Mouse (Mus musculus): ENCODE results near the gene Pigr.

Pigr gene

DNA sequence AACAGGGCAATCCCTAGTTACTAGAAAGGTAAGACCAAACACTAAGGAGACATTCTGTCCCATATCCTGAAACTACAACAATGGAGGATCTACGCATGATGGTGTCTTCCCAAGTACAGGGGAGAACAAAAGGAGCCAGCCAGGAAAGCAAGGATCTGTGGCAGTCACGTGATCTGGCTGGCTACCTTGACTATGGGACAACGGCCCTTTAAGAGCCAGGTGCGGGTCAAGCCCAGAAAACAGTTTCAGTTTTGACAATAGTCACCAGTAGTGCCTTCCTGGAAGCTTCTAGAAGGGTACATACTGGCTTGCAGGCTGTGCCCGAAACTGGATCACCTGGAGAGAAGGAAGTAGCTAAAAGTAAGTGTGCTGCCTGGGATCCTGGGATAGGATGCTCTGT, at the start of gene Pigr:
TSS of gene Pigr (plus strand) at position 237 of the 400 bp plus-strand sequence.
- in situ Hi-C loops (cut with MboI; ENCODE audit: low sequenced_read_pairs), result no loop called here

- in situ Hi-C loops (cut with MboI; ENCODE audit: low sequenced_read_pairs), result no loop called here
Observed at GRCm38 (mm10) chr1:130779867-130780266, 46.6 kb upstream of the Pigr start.

DNA sequence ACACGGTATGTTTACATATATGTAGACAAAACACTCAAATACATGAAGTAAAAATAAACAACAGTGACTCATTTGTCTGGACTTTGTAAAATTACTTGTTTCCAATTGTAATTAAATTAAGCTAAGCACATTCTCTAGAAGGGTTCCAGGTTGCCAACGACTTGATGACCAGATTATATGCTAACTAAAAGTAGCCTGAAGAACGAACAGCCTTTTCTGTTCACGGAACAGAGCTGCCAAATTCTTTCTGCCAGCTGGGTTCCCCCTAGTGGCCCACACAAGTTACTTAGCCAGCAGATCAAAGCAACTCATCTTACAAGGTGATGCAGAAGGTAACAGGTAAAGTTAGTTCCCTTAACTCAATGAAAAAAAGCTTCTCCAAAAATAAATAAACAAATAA, 42.4 kb upstream of the Pigr start:
- in situ Hi-C loops (cut with MboI; ENCODE audit: low sequenced_read_pairs), result no loop called here

GRCm38 (mm10) chr1:130787001-130787400, 39.5 kb upstream of the Pigr start:
- in situ Hi-C loops (cut with MboI; ENCODE audit: low sequenced_read_pairs), result no loop called here

- in situ Hi-C loops (cut with MboI; ENCODE audit: low sequenced_read_pairs), result loop anchor here (10.0 kb wide), 2 partner anchors 195 to 265 kb away; no protein-coding TSS in a partner anchor
Observed at GRCm38 (mm10) chr1:130789512-130790451, 36.7 kb upstream of the Pigr start.

DNA sequence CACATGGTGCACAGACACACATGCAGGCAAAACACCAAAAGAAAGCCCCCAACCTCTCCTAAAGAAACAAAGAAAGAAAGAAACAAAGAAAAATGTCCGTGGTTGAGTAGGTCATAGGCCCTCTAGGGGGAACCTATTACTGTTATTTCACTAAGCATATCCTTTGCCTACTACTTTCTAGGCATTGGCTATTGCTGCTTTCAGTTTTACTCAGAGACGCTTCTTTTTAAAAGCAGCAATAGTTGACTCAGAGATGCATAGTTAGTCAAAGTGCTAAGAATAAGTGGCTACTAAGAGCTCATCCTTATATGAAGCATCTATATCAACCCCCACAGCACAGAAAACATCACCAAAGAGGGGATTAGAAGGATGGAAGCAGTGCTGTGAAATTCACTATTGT, 31.2 kb upstream of the Pigr start:
- in situ Hi-C loops (cut with MboI; ENCODE audit: low sequenced_read_pairs), result loop anchor here (10.0 kb wide), 2 partner anchors 189 to 259 kb away; no protein-coding TSS in a partner anchor

DNA sequence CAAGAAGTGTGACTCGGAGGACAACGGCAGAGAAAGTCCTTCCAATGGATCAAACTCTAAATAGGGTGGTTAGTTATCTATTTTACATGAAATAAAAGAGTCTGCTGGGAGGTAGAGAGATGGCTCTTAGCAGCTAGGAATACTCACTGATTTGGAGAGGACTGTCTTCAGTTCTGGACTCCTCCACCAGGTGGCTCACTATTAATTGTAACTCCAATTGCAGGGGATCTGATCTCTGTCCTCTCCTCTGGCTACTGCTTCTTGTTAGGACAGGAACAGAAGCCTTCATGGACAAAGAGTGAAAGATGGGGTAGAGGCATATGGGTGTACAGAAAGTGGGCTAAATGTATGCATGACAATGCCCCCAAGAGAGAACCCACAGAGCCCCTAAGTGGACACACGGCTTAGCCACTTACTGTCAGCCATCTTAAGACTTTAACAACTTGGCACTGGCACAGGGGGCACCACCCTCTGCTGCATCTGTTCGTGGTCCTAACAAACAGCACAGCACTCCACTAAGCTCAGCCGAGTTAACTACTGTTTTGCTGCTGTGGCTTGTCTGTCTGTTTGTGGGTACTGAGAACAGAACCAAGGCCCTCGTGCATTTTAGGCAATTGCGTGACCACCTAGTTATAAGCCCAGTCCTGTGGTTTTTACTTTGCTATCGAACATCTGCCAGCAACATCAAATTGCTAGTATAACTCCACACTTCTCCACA, 29.4 kb upstream of the Pigr start:
- in situ Hi-C loops (cut with MboI; ENCODE audit: low sequenced_read_pairs), result loop anchor here (10.0 kb wide), 2 partner anchors 188 to 258 kb away; no protein-coding TSS in a partner anchor

DNA sequence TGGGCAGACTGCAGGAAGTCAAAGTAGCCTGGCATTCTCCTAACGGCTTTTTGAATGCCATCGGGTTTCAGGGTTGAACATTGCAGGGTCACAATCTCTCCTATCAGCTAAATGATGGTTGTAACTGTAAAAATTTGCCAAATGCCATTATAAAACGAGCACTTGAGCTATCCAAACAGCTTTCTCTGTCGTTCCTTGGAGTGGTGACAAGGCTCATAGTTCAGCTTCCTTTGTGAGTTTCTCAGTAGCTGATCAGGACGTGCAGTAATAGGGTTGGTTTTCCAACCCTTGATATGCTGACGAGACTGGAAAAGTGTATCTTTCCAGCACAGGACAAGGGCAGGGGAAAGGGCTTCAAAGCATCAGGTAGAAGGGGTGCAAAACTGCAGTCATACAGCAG, 28.4 kb upstream of the Pigr start:
- in situ Hi-C loops (cut with MboI; ENCODE audit: low sequenced_read_pairs), result loop anchor here (10.0 kb wide), 2 partner anchors 187 to 257 kb away; no protein-coding TSS in a partner anchor

GRCm38 (mm10) chr1:130798551-130798950, 27.9 kb upstream of the Pigr start:
- in situ Hi-C loops (cut with MboI; ENCODE audit: low sequenced_read_pairs), result loop anchor here (10.0 kb wide), 2 partner anchors 186 to 256 kb away; no protein-coding TSS in a partner anchor

DNA sequence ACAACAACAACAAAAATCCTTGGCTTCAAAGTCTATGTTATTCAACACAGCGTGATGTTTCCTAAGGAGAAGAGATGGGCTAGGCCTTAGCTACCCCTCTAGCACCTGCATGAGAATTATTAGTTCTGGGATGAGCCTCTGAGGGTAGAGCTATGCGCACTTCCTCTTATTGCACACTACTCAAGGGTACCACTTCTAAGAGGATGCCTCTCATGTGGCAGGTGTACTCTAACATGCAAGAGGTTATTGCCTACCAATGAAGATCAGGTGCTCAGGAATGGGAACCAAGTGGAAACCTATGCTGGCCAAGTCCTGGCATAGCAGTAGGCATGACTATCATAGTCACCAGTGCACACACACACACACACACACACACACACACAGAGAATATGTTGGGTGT, 27.1 kb upstream of the Pigr start:
- in situ Hi-C loops (cut with MboI; ENCODE audit: low sequenced_read_pairs), result loop anchor here (10.0 kb wide), 2 partner anchors 185 to 255 kb away; no protein-coding TSS in a partner anchor

GRCm38 (mm10) chr1:130800602-130801001, 25.9 kb upstream of the Pigr start, which contains the start of gene Fcamr:
Fcamr (plus strand) TSS chr1:130800902.
- in situ Hi-C loops (cut with MboI; ENCODE audit: low sequenced_read_pairs), result no loop called here

- in situ Hi-C loops (cut with MboI; ENCODE audit: low sequenced_read_pairs), result no loop called here
Observed at GRCm38 (mm10) chr1:130801511-130801910, 25.0 kb upstream of the Pigr start.

- in situ Hi-C loops (cut with MboI; ENCODE audit: low sequenced_read_pairs), result no loop called here
Observed at GRCm38 (mm10) chr1:130802976-130803375, 23.5 kb upstream of the Pigr start.

GRCm38 (mm10) chr1:130804279-130804678, 22.2 kb upstream of the Pigr start:
- in situ Hi-C loops (cut with MboI; ENCODE audit: low sequenced_read_pairs), result no loop called here

- in situ Hi-C loops (cut with MboI; ENCODE audit: low sequenced_read_pairs), result no loop called here
Observed at GRCm38 (mm10) chr1:130810906-130811305, 15.6 kb upstream of the Pigr start.

- in situ Hi-C loops (cut with MboI; ENCODE audit: low sequenced_read_pairs), result no loop called here
Observed at GRCm38 (mm10) chr1:130811316-130811715, 15.2 kb upstream of the Pigr start.

- in situ Hi-C loops (cut with MboI; ENCODE audit: low sequenced_read_pairs), result no loop called here
Observed at GRCm38 (mm10) chr1:130819737-130820136, 6.7 kb upstream of the Pigr start.

DNA sequence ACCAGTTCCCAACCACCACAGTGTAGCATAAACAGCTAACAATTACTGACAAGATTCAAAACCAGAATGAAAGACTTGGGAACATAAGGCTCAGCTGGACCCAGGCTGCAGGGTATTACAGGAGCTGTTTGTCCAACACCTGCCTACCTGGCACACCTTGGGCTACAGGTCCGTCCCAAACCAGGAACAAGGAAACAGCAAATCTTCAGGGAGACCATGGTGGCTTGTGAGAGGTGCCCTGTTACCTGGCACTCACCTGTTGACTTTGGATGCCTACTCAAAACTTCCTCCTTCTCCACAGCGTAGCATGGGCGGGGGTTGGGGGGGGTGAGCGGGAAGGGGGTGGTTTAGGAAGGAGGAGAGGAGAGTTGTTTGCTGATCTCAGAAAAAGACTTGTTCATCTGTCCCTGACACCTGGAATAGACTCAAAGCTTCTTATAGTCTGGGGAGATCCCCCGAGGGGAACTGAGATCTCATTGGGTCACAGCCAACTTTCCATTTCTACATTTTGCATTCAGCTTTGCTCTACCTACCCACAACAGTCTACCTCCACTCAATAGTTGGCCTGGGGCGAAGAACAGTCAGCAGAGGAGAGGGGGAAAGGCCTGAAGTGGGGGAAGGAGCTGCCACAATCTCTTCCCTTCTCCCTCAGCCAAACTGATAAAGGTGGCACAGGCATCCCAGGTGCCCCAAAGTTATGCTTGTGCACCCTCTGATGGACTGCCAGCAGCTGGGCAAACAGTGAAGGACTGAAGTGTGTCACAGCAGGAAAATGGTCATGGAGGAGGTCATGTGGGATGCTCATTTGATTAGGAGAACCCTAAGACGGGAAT, 6.0 kb upstream of the Pigr start:
- in situ Hi-C loops (cut with MboI; ENCODE audit: low sequenced_read_pairs), result no loop called here

- in situ Hi-C loops (cut with MboI; ENCODE audit: low sequenced_read_pairs), result no loop called here
Observed at GRCm38 (mm10) chr1:130821149-130821471, 5.4 kb upstream of the Pigr start.

- in situ Hi-C loops (cut with MboI; ENCODE audit: low sequenced_read_pairs), result no loop called here
Observed at GRCm38 (mm10) chr1:130821911-130822625, 4.4 kb upstream of the Pigr start.
